Mouse (Mus musculus) adrenal gland, adult 2 months (tissue): ENCODE measurements around the gene Fam222b. TPM values are rescaled to one million over a fixed set of nuclear protein-coding genes. Genes with fewer than 3 reads are reported as not detected.

ENCODE experiments used
- DNase-seq: peaks from one replicate; pipeline ENCODE4 v3.0.0; 2021
- polyA plus RNA-seq: library from polyadenylated mRNA; depleted of rRNA; stranded (reverse); fragments of >200 nt; gene quantifications from 2 replicates; pipeline ENCODE4 v1.2.3, GENCODE M21; 2012
- total RNA-seq, 2 experiments: library from RNA; stranded (reverse); gene quantifications; 2 replicates each; pipeline ENCODE4 v1.2.3; 2021

The Fam222b gene
- total and polyA plus RNA-seq, 3 experiments: 19.7 to 41.7 (median 24.2) TPM

DNA sequence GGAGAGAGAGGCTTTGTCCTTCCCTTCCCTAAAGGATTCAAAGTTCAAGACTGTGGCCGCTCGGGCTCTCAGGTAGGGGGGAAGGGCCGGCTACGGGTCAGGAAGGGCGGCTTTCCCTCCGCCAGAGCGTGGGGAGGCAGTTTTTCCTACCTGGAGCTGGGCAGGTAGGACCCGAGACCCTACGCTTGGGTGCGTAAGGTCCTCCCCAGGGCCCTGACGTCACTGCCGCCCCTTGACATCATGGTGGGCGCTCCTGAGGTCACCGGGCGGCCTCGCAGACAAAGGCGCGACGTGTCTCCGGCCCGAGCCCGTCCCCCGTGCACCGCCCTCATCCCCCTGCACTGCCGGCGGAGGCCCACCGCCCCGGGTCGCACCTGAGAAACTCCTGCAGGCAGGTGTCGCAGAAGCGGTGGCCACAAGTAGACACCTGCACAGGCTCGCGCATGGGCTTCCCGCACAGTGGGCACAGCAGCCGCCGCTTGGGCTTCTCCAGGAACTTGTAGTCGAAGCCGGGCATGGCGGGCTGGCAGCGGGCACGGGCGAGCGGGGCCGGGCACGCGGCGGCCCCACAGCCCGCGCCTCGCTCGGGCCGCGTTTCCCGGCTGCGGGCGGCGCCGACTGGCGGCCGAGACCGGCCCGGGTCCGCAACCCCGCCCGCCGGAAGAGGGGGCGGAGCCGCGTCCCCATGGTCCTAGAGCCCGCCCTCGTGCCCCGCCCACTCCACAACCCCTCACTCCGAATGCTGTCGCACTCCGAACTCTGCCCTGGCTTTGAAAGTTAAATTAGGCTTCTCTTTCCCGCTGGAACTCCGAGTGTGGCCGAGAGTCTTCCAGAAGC lies 70.7 kb downstream of the Fam222b start, which contains the start of gene Traf4:
Gene Traf4 (minus strand): TSS at position 666 of the 837 bp plus-strand sequence.
- peak; percentile 91 for DNase-seq

DNA sequence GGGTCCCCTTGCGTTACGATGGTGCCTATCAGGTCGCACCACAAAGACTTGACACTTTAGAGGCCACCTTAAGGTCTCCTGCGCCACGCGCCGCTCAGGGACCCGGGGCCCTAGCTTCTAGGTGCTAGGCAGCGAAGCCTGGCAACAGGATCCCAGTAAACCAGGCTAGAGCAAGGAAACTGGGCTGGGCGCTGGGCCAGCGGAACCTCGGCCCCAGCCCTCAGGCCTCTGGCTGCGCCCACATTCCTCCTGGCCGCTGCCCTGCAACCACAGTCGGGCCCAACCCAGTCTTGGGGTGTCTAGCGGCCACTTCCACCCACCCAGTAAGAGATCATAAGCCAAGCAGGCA lies 71.3 kb downstream of the Fam222b start:
- DNase-seq: no peak

DNA sequence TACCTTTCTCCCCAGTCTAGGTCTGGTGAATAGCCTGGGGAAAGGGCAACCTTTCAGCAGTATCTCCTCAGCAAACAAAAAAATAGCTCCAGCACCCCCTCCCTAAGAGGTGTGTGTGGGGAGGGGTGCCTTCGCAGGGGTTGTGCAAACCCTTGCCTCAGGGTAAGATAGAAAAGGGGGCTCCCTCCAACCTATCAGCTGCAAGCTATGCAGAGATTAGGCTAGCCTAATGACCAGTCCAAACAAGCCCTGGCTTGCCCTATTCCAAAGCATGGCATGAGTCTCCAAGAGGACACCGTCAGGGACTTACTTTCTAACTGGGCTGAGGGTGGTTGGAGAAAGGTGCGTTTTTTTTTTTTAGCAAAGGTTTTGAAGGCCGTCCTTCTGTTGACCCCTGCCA lies 71.7 kb downstream of the Fam222b start:
- DNase-seq: no peak

- no peak for DNase-seq
Measured at GRCm38 (mm10) chr11:78166640-78167039, 72.2 kb downstream of the Fam222b start.

- no peak for DNase-seq
Measured at GRCm38 (mm10) chr11:78167257-78167959, 72.9 kb downstream of the Fam222b start.

DNA sequence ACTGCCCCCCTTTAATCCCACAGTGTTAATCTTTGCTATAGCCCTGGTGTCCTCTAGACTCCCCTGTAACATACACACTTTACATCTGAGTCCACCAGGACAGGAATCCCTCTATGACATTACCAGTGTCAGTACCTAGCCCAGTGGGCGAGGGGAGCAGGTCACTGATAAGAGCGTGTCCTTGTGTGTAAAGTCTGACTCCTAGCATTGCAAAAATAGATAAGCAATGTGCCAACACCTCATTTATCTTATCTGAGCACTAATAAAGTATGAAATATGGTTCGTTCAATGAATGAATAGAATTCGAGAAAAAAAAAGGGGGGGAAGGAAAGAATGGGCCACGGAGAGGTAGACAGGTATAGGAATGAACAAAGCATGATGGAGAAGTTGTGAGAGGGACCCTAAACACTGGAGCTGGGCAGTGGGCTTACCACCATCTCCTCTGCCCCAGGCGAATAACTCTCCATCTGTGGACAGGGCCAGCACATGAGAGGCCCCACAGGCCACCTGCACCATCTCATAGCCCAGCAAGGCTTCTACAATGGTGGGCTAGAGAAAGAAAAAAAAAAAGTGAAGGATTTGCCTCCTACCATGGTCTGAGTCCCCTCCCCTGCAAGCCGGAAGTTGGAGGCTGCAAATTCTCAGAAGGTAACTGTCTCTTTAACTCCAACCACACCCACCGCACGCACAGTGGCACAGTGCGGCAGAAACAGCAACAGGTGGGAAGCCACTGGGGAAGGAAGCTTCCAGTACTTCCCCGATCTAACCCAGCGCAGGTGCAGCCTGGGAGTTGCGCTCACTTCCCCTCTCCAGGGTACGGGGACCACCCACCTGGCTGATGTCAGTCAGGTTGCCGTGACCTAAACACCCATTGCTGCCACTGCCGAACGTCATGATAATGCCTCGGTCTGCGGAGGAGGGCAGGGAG lies 74.3 kb downstream of the Fam222b start:
- no peak for DNase-seq

- no peak for DNase-seq
Measured at GRCm38 (mm10) chr11:78170306-78170705, 75.8 kb downstream of the Fam222b start.

DNA sequence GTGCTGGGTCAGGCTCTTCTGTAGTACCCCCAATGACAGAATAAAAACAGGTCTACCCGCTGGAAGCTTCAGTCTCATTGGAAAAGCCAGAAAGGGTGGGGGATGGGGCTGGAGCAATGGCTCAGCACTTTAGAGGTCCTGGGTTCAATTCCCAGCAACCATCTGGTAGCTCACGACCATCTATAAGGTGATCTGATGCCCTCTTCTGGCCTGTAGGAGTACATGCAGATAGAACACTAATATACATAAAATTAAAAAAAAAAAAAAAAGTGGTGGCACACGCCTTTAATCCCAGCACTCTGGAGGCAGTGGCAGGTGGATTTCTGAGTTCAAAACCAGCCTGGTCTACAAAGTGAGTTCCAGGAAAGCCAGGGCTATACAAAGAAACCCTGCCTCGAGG lies 76.9 kb downstream of the Fam222b start:
- no peak for DNase-seq

GRCm38 (mm10) chr11:78172034-78172747 lies 77.7 kb downstream of the Fam222b start:
- DNase-seq: no peak

GRCm38 (mm10) chr11:78172748-78173383 lies 78.4 kb downstream of the Fam222b start:
- peak; percentile 52 for DNase-seq

DNA sequence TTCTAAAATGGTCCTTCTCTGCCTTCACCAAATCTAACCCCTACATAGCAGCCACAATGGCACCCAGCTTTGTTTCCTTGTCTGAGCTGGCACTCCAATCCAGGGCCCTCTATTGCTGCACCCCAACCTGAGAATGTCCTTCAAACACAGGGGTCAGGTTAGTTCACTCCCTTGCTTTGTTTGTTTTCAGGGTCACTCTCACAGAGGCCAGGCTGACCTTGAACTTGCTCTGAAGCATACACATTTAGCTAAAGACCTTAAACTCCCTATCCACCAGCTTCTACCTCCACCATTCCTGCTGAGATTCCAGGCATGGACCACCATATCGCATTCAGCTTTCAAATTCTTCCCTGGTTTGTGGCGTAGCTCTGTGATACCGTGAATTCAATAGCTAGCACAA lies 80.0 kb downstream of the Fam222b start:
- DNase-seq: no peak

GRCm38 (mm10) chr11:78175771-78176401 lies 81.4 kb downstream of the Fam222b start:
- DNase-seq: no peak

- peak; percentile 97 for DNase-seq
Measured at GRCm38 (mm10) chr11:78176402-78176862, 82.0 kb downstream of the Fam222b start, which contains the start of the genes Nek8 and Tlcd1. Gene Nek8, minus strand, starts transcription at chr11:78176675. Gene Tlcd1, plus strand, starts transcription at chr11:78176711.

GRCm38 (mm10) chr11:78176905-78177331 lies 82.5 kb downstream of the Fam222b start:
- peak; percentile 56 for DNase-seq

DNA sequence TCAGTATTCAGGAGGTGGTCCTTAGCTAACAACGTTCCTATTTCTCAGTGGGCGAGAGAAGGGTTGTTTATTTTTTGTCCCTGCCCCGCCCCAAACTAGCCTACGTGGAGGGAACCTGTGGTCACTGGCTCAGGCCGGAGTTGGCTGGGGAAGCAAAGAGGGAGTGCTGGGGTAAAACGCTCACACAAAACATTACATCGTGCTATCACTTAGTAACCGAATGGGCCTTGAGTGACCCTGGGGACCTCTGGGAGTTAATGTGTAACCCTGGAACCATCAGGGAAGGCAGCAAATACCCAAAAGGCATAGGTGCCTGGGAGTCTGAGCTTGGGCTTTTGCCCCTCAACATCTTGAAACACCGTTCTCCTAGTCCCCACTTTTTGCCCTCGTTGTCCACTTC lies 83.0 kb downstream of the Fam222b start:
- DNase-seq: peak; percentile 66

DNA sequence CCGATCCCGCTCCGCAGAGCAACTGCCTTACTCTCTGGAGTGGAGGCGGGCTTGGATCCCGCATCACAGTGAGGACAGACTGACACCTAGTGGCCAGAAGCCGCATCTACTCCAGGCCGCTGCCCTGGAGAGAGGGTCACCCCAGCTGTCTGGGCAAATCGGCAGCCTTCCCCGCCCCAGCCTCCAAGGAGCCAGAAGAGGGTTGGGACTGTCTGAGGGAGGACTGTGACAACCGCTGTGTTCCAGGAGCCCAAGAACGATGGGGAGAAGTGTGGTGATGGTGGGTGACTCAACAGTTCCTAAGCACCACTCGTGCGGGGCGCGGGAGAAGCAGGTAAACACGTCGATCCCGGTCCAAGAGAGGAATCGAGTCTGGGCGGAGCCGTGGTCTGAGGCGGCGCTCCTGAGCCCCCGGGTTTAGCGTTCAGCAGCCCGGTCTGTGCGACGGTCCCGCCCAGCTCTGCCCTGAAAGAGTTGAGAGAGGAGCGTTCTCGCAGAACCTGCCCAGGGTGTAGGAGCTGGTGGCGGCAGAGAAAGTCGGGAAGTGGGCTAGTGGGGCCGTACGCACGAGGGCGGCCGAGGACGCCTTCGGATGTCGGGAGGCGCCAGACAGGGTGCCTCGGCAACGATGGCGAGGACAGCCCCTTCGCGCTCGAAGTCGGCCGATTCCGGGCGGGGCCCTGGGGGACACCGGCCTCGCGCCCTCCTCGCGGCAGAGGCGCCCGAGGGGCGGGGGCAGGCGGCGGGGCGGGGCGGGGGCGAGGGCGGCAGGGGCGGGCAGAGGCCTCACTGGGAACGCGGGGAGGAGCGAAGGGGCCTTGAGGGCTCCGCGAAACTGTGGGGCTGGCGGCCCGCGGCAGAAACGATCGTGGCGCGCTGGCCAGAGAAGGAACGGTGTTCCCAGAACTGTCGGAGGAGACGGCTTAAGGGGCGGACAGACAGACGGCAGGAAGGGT lies 83.7 kb downstream of the Fam222b start:
- DNase-seq: peak; percentile 97

- DNase-seq: peak; percentile 83
Measured at GRCm38 (mm10) chr11:78178859-78179437, 84.5 kb downstream of the Fam222b start.

- DNase-seq: no peak
Measured at GRCm38 (mm10) chr11:78179438-78179999, 85.1 kb downstream of the Fam222b start.
